Mouse (Mus musculus): ENCODE data around the gene Engase.

The Engase gene

GRCm38 (mm10) chr11:118476396-118477373 is at the start of gene Engase:
Engase (plus strand) TSS chr11:118476829.
- peak; percentile 89 for DNase-seq (ENCODE audit: low read depth)

DNA sequence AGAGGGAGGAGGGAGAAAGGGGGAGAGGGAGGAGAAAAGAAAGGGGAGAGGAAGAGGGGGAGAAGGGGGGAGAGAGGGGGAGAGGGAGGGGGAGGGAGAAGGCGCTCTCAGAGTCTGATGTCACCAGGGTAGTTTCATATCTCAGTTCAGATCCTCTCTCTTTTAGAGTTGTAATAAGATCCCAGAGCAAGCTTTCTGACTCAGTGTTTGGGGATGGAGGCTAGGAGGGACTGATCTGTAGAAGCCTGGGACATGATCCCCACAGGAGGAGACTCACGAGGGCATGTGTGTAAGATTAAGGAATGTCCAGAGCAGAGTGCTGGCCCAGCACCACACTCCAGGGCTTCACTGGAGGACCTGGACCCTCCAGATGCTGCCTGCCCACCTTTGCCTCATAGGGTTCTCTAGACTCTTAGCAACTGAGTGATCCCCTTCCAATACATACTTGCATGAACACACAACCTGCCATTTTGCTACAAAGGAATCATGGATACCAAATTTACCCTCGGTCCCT is 49.3 kb upstream of the Engase start:
- DNase-seq (ENCODE audit: low read depth), result no peak

DNA sequence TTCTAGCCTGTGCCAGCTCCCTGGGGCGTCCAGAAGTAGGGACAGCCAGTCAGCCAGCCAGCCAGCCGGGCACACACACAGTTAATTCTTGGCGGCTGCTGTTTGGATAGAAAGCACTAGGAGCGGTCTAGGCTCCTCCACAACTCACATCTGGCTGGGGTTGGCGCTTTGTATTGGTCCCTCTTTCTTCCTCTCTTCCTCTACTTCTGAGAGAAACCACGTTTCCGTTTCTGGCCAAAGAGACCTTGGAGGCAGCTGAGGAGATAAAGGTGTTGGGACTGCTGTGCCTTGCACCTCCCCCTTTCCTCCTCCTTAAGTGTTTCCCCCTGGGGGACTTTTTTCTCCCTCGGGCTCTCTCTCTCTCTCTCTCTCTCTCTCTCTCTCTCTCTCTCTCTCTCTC is 48.6 kb upstream of the Engase start, which contains the start of gene C1qtnf1:
Gene C1qtnf1 (plus strand): TSS at position 218 of the 400 bp plus-strand sequence.
- DNase-seq (ENCODE audit: low read depth), result no peak

DNA sequence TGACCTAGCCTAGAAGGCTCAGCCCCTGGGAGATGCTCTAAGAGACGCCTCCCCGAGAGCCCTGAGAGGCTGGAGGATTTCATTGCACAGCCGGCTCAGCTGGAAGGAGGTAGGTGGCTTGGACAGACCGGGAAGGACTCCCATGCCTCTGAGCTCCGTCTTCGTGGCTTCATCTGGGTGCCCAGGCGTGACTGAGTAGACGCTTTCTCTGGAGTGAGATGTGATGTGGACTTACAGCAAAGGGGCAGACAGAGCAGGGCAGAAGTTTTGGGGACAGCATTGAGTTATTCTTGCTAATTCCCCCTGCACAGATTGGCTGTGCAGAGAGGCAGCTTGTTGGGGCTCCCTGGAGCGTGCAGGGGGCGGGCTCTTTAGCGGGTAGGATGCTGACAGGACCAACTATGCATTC is 48.2 kb upstream of the Engase start:
- DNase-seq (ENCODE audit: low read depth), result no peak

- no peak for DNase-seq (ENCODE audit: low read depth)
Measured at GRCm38 (mm10) chr11:118428944-118429709, 47.5 kb upstream of the Engase start.

DNA sequence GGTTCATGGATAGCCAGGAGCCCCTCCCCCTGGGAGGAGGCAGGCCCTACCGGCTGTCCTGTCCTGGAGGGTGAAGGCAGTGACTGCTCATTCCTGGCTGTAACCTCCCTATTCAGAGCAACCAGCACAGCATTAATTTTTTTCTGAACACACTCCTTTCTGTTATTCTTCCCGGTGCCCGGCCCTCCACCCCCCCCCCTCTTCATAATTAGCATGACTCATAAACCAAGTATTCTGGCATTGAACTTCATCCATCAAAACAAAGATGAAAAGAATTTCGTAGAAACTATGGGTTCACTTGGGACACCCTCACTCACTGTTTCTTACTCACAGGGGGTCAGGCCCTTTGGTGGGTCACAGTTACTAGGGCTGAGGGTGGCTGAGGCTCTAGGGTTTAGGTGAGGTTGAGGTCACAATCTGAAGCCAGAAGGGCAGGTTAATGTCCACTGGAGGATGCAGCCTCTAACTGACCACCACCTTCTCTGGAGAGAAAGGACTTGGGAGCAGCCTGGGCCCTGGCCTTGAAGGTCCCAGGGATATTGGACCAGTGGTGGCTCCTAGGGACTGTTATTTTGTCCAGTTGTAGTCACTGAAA is 46.2 kb upstream of the Engase start:
- DNase-seq (ENCODE audit: low read depth), result no peak

GRCm38 (mm10) chr11:118431100-118431948 is 45.3 kb upstream of the Engase start:
- DNase-seq (ENCODE audit: low read depth), result no peak

DNA sequence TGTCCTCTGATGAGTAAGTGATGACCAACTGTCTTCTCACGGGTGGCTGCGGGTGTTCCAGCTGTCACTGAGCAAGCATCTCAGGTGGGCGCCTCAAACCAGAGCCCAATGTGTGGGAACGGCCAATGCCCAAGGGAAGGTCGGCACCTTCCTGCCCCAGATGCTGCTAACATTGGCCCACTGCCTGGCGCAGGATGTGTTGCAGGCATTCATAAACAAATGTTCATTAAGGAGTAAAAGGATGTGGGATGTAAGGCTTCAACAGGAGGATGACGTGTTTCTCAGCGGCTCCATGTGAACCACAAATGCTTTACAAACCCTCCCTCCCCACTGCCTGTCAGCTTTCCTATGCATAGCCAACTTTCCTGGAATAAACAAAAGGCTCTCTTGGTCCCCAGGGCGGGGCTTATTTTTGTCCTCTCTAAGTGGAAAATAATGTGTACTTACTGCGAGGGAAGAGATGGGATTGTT is 43.2 kb upstream of the Engase start:
- DNase-seq (ENCODE audit: low read depth), result no peak

GRCm38 (mm10) chr11:118434093-118434492 is 42.5 kb upstream of the Engase start:
- no peak for DNase-seq (ENCODE audit: low read depth)

DNA sequence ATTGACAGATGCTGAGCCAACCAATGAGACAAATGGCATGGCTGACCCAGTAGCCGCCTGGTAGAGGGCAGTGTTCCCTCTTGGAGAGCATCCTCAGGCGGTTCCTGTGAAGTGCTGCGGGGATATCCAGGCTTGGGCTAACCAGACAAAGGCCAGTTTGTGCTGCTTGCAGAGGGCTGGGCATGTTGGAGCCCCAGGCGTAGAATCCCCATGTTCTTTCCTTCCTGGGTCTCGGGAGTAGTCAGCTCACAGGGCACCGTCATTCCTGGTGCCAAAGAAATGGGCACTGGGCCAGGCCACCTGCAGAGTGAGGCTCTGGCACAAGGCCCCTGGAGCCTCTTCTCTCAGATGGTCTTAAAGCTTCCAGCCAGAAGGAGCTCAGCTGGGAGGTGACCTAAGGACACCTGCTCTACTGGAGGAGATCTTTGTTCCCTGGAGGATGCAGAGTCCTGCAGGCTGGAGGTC is 40.1 kb upstream of the Engase start:
- DNase-seq (ENCODE audit: low read depth), result no peak

DNA sequence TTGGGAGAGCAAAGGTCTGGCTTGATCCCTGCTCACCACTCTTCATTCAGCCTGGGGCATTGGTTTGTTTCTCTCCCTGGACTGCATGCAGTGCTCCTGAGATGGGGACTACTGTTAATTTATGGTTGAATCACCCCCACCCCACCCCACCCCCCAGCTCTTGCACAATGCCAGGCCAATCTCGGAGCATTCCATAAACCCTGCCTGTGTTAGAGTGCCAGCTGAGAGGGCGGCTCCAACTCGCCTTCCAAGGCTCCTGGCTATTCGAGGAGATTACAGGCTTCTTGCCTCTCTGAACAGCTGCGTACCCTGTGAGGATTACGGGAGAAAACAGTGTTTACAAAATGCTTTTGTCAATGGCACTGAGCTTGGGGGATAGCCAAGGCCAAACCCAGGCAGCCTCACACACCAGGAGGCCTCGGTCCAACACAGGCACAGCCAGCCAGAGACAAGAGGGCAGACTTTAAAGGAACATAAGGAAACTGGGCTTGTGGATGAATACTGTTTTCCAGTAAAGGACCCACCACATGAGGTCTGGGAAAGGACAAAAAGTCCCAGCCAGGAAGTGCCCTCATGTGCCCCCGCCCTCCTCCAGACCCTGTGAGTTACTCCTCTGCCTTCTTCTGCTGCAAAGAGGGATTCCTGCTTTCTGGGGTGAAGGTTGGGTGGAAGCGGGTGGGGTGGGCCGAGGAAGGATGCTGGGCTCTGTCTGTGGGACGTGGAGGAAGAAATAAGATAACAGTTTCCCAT is 37.8 kb upstream of the Engase start:
- DNase-seq (ENCODE audit: low read depth), result no peak

DNA sequence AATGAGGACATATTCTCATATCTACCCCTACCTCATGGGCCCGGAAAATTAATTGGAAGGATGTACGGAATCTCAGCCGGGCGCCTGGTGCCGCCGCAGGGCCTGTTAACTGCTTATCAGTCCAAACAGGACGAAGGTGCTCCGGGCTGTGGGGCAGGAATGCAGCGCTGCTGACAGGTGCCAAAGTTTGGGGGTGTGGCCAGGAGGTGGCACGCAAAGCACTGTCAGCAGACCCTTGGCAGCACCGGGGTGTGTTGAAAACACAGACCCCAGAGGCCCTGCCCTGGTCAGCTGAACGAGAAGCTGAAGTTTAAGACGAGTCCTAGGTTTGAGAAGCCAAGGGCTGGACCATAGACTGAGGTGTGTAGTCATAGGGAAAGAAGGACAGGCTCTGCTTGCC is 33.9 kb upstream of the Engase start:
- DNase-seq (ENCODE audit: low read depth), result no peak

GRCm38 (mm10) chr11:118443201-118443970 is 33.2 kb upstream of the Engase start:
- DNase-seq (ENCODE audit: low read depth), result no peak

DNA sequence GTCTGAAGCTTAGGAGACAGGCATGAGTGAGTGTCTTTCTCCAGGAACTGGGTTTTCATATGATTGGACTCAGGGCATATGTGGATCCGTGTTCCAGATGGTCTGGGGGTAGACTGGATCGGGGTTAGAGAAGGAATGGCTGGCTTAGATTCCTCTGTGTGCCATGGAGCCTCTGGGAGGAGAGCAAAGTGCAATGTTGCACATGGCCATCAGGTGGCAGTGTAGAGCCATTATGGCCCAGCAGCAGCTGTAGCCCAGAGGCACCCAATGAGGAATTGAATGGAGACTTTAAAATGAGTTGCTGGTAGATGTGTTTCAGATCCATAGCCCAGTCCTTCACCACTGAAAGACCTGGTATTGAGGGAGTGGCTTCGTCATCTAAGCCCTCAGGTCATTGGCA is 30.8 kb upstream of the Engase start:
- peak; percentile 57 for DNase-seq (ENCODE audit: low read depth)

DNA sequence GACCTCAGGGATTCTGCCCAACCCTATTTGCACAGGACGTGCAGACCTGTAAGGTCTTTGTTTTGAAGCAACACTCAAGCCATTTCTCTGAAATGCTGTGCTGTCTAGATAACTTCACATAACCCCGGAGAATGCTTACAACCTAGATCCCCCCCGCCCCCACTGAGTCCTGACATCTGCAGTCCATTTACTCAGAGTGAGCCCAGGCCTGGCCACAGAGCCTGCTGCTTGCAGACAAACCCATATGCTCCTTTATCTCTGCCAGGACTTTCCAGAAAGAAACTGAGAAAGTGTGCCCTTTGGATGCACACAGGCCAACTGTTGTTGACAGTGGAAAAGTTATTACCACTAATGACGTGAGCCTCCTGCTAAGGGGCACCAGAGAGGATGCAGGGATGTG is 29.3 kb upstream of the Engase start:
- DNase-seq (ENCODE audit: low read depth), result no peak

GRCm38 (mm10) chr11:118448385-118448784 is 28.2 kb upstream of the Engase start:
- DNase-seq (ENCODE audit: low read depth), result no peak

- DNase-seq (ENCODE audit: low read depth), result no peak
Measured at GRCm38 (mm10) chr11:118451211-118451610, 25.4 kb upstream of the Engase start.

DNA sequence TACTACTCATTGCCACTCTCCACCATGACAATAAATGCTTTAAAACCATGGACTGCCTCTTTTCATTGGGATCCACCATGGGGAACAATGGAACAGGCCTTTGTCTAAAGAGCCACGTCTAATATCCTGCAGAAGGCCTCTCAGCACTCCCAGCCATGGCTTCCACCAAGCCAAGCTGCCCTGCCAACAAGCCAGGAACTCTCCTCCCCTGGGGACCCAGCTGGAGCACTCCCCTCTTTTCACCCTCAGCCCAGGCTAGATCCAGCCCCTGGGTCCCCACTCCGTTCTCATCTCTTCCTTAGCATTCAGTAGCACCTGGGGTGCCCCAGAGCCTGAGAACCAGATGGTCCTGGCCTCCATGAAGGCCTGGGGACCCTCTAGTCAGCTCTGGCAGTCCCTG is 23.7 kb upstream of the Engase start:
- DNase-seq (ENCODE audit: low read depth), result no peak

- DNase-seq (ENCODE audit: low read depth), result no peak
Measured at GRCm38 (mm10) chr11:118453886-118454671, 22.6 kb upstream of the Engase start.

Data from c-Kit-positive CD71-positive TER-119-negative erythroid progenitor cells, embryonic 14.5 days (primary cell).